Mouse (Mus musculus) ES-Bruce4 (cell line): ENCODE measurements around the gene Inpp5a.

Source experiments
- CTCF ChIP-seq: IDR thresholded peaks from one replicate; pipeline ENCODE4 v1.8.1; 2011; ENCODE audit warnings: low read depth, low read length
- EP300 ChIP-seq: IDR thresholded peaks from 2 replicates; pipeline ENCODE4 v1.6.1; 2011; ENCODE audit warnings: low read depth, low read length; ENCODE audit not compliant: insufficient read depth
- POLR2A ChIP-seq: IDR thresholded peaks from one replicate; pipeline ENCODE4 v1.8.1; 2011; ENCODE audit warnings: low read length; ENCODE audit not compliant: insufficient read depth

- TF ChIP-seq POLR2A (no peak), CTCF (no peak), EP300 (no peak)
Measured at GRCm38 (mm10) chr7:139454285-139454684, 65.4 kb downstream of the Inpp5a start.
